Mouse (Mus musculus): ENCODE results near the gene Dlg2. TPM values are rescaled to one million over a fixed set of nuclear protein-coding genes. Genes with fewer than 3 reads are reported as not detected.

The Dlg2 gene
- polyA plus RNA-seq, 1 experiment from 2014 or later = 0.51 TPM

DNA sequence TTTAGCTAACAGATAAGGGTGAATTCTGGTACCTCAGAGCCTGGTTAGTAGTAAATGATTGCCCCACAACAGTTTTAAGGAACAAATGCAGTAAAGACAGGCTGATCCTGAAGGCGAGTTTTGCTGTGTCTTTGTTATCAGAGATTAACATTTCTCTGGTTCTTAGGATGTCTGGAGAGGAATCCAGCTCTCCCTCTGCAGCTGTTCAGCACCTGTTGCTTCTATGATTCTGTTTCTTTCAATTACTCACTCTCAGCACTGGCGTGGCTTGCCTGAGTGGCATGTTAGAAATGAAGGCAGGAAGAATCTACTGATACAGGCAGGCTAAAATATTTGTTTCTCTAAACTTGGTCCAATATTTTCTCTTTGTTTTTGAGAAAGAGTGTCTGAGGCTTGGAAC is 133.3 kb downstream of the Dlg2 start:
- H3K9me3 ChIP-seq (replicated peaks; ENCODE audit: control insufficient read depth, low read length) = no peaks in the 10 kb centered on the region
- 33% methylated on average over 2 of the region's 2 CpGs for whole genome bisulfite sequencing (ENCODE audit: insufficient replicate concordance)
- no peak overlapping the region for H3K4me2 ChIP-seq (ENCODE audit: low read depth, low read length)
- no peak for ATAC-seq (ENCODE audit: low read depth)
- no peaks in the 10 kb centered on the region for H3K36me3 ChIP-seq (ENCODE audit: control insufficient read depth, insufficient read depth)
- no peak overlapping the region for H3K4me3 ChIP-seq (ENCODE audit: low read depth, low read length)
- H3K27me3 ChIP-seq (ENCODE audit: control insufficient read depth, insufficient read depth, low read depth, low read length) = no peaks in the 10 kb centered on the region
- H3K27ac ChIP-seq (ENCODE audit: low read length) = no peak overlapping the region
- no peaks in the 10 kb centered on the region for H3K4me1 ChIP-seq (ENCODE audit: control insufficient read depth, low read depth, low read length)
- no peak overlapping the region for H3K9ac ChIP-seq (ENCODE audit: low read depth, low read length)

- Histone ChIP-seq H3K9ac (ENCODE audit: low read depth, low read length) (no peak overlapping the region), H3K27me3 (ENCODE audit: control insufficient read depth, insufficient read depth, low read depth, low read length) (no peaks in the 10 kb centered on the region), H3K9me3 (replicated peaks; ENCODE audit: control insufficient read depth, low read length) (no peaks in the 10 kb centered on the region), H3K27ac (ENCODE audit: low read length) (no peak overlapping the region), H3K4me3 (ENCODE audit: low read depth, low read length) (no peak overlapping the region), H3K4me2 (ENCODE audit: low read depth, low read length) (no peak overlapping the region), H3K36me3 (ENCODE audit: control insufficient read depth, insufficient read depth) (no peaks in the 10 kb centered on the region), H3K4me1 (ENCODE audit: control insufficient read depth, low read depth, low read length) (no peaks in the 10 kb centered on the region)
- ATAC-seq (ENCODE audit: low read depth) = no peak
- 58% methylated on average over 3 of the region's 3 CpGs for WGBS (ENCODE audit: insufficient replicate concordance)
These were observed 154.1 kb downstream of the Dlg2 start for GRCm38 (mm10) chr7:90630546-90630945.

GRCm38 (mm10) chr7:90649512-90649911 is 173.0 kb downstream of the Dlg2 start:
- WGBS (ENCODE audit: insufficient replicate concordance) = 73% methylated on average over 1 of the region's 1 CpGs
- Histone ChIP-seq H3K9ac (ENCODE audit: low read depth, low read length) (no peak overlapping the region), H3K4me2 (ENCODE audit: low read depth, low read length) (no peak overlapping the region), H3K36me3 (ENCODE audit: control insufficient read depth, insufficient read depth) (no peaks in the 10 kb centered on the region), H3K27me3 (ENCODE audit: control insufficient read depth, insufficient read depth, low read depth, low read length) (no peaks in the 10 kb centered on the region), H3K9me3 (replicated peaks; ENCODE audit: control insufficient read depth, low read length) (no peaks in the 10 kb centered on the region), H3K4me3 (ENCODE audit: low read depth, low read length) (no peak overlapping the region), H3K4me1 (ENCODE audit: control insufficient read depth, low read depth, low read length) (no peaks in the 10 kb centered on the region), H3K27ac (ENCODE audit: low read length) (no peak overlapping the region)
- ATAC-seq (ENCODE audit: low read depth) = no peak

GRCm38 (mm10) chr7:90651128-90651527 is 174.7 kb downstream of the Dlg2 start:
- Histone ChIP-seq H3K27ac (ENCODE audit: low read length) (no peak overlapping the region), H3K4me1 (ENCODE audit: control insufficient read depth, low read depth, low read length) (no peaks in the 10 kb centered on the region), H3K4me3 (ENCODE audit: low read depth, low read length) (no peak overlapping the region), H3K9ac (ENCODE audit: low read depth, low read length) (no peak overlapping the region), H3K36me3 (ENCODE audit: control insufficient read depth, insufficient read depth) (no peaks in the 10 kb centered on the region), H3K9me3 (replicated peaks; ENCODE audit: control insufficient read depth, low read length) (no peaks in the 10 kb centered on the region), H3K27me3 (ENCODE audit: control insufficient read depth, insufficient read depth, low read depth, low read length) (no peaks in the 10 kb centered on the region), H3K4me2 (ENCODE audit: low read depth, low read length) (no peak overlapping the region)
- ATAC-seq (ENCODE audit: low read depth) = no peak
- WGBS (ENCODE audit: insufficient replicate concordance) = 58% methylated on average over 6 of the region's 6 CpGs

DNA sequence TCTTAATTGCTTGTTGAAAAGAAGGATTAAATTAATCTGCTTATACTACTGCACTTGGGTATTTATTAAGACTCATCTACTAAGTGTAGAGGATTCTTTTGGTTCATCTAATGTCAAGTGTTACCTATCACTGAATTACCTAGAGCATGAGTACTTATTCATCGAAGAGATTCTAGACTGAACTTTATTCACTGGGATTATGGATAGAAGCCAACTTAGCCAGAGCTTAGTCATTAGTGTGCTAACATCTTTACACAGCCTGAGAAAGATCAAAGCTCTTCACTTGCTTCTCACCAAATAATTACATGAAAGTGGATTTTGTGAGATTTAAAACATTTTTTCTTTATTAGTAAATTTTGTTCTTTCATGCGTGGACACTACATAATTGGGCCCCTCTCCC is 175.1 kb downstream of the Dlg2 start:
- 59% methylated on average over 2 of the region's 2 CpGs for WGBS (ENCODE audit: insufficient replicate concordance)
- no peaks in the 10 kb centered on the region for H3K4me1 ChIP-seq (ENCODE audit: control insufficient read depth, low read depth, low read length)
- no peaks in the 10 kb centered on the region for H3K9me3 ChIP-seq (replicated peaks; ENCODE audit: control insufficient read depth, low read length)
- no peak for ATAC-seq (ENCODE audit: low read depth)
- no peak overlapping the region for H3K4me2 ChIP-seq (ENCODE audit: low read depth, low read length)
- no peaks in the 10 kb centered on the region for H3K36me3 ChIP-seq (ENCODE audit: control insufficient read depth, insufficient read depth)
- H3K27me3 ChIP-seq (ENCODE audit: control insufficient read depth, insufficient read depth, low read depth, low read length) = no peaks in the 10 kb centered on the region
- no peak overlapping the region for H3K27ac ChIP-seq (ENCODE audit: low read length)
- H3K4me3 ChIP-seq (ENCODE audit: low read depth, low read length) = no peak overlapping the region
- no peak overlapping the region for H3K9ac ChIP-seq (ENCODE audit: low read depth, low read length)

DNA sequence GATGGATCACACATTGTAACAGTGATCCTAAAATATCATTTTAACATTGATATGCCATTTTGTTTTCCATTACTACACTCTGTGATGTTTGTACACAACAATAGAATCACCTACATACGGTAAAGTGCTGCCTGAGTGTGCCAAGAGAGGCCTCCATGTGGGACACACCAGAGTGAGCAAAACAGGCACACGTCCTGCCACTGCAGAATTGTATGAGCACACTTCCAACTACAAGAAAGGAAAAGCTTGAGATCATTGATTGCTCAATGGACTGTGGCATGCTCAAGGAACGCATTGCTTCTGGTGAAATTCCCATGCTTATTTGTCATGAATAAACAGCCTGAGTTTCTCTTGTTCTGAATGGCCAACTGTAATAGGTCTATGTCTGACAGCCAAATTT is 182.1 kb downstream of the Dlg2 start:
- H3K36me3 ChIP-seq (ENCODE audit: control insufficient read depth, insufficient read depth) = no peaks in the 10 kb centered on the region
- WGBS (ENCODE audit: insufficient replicate concordance) = 49% methylated on average over 3 of the region's 3 CpGs
- H3K4me1 ChIP-seq (ENCODE audit: control insufficient read depth, low read depth, low read length) = no peaks in the 10 kb centered on the region
- H3K27ac ChIP-seq (ENCODE audit: low read length) = no peak overlapping the region
- H3K4me3 ChIP-seq (ENCODE audit: low read depth, low read length) = no peak overlapping the region
- no peaks in the 10 kb centered on the region for H3K27me3 ChIP-seq (ENCODE audit: control insufficient read depth, insufficient read depth, low read depth, low read length)
- no peaks in the 10 kb centered on the region for H3K9me3 ChIP-seq (replicated peaks; ENCODE audit: control insufficient read depth, low read length)
- H3K4me2 ChIP-seq (ENCODE audit: low read depth, low read length) = no peak overlapping the region
- ATAC-seq (ENCODE audit: low read depth) = no peak
- no peak overlapping the region for H3K9ac ChIP-seq (ENCODE audit: low read depth, low read length)

- no peak overlapping the region for H3K9ac ChIP-seq (ENCODE audit: low read depth, low read length)
- no peak overlapping the region for H3K4me2 ChIP-seq (ENCODE audit: low read depth, low read length)
- H3K27ac ChIP-seq (ENCODE audit: low read length) = no peak overlapping the region
These were observed 217.6 kb downstream of the Dlg2 start for GRCm38 (mm10) chr7:90694050-90694449.

GRCm38 (mm10) chr7:90696181-90696950 is 219.9 kb downstream of the Dlg2 start:
- 52% methylated on average over 7 of the region's 7 CpGs for WGBS (ENCODE audit: insufficient replicate concordance)
- Histone ChIP-seq H3K4me3 (ENCODE audit: low read depth, low read length) (no peak overlapping the region), H3K4me1 (ENCODE audit: control insufficient read depth, low read depth, low read length) (no peaks in the 10 kb centered on the region), H3K36me3 (ENCODE audit: control insufficient read depth, insufficient read depth) (no peaks in the 10 kb centered on the region), H3K9me3 (replicated peaks; ENCODE audit: control insufficient read depth, low read length) (no peaks in the 10 kb centered on the region), H3K9ac (ENCODE audit: low read depth, low read length) (no peak overlapping the region), H3K27me3 (ENCODE audit: control insufficient read depth, insufficient read depth, low read depth, low read length) (no peaks in the 10 kb centered on the region), H3K4me2 (ENCODE audit: low read depth, low read length) (no peak overlapping the region), H3K27ac (ENCODE audit: low read length) (no peak overlapping the region)
- ATAC-seq (ENCODE audit: low read depth) = no peak

More at GRCm38 (mm10) chr7:90694050-90694449, 217.6 kb downstream of the Dlg2 start:
- ATAC-seq (ENCODE audit: low read depth) = no peak
- H3K4me3 ChIP-seq (ENCODE audit: low read depth, low read length) = no peak overlapping the region
- no peaks in the 10 kb centered on the region for H3K36me3 ChIP-seq (ENCODE audit: control insufficient read depth, insufficient read depth)
- H3K4me1 ChIP-seq (ENCODE audit: control insufficient read depth, low read depth, low read length) = no peaks in the 10 kb centered on the region
- no peaks in the 10 kb centered on the region for H3K9me3 ChIP-seq (replicated peaks; ENCODE audit: control insufficient read depth, low read length)
- no peaks in the 10 kb centered on the region for H3K27me3 ChIP-seq (ENCODE audit: control insufficient read depth, insufficient read depth, low read depth, low read length)

DNA sequence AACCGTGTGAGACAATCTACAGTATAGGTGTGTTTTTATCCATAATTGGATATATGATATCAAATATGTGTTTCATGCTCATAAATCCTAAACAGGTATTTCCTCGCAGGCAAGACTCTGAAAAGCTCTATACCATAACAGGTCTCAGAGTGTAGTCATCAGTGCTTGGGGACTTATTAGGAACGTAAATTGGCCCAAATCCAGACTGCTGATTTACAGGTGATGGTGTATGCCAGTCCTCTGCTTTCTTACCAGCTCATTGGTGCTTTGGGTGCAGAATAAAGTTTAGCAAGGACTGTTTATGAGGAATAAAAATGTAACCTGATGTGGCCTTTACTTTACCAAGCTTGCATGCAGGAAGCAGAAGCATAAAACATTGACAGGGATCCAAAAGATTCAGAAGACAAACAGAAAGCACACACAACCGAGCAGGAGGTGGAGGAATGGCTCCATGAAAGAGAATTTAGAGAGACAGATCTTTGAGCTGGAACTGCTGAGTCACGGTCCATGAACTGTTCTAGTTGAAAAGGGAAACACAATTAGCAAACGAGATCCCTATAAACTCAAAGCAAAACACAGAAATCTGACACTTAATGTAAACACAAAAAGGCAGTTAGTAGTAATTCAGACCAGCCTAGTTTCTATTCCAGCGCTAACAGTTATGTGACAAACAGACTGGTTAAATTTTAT is 226.8 kb downstream of the Dlg2 start:
- Histone ChIP-seq H3K4me2 (ENCODE audit: low read depth, low read length) (no peak overlapping the region), H3K4me1 (ENCODE audit: control insufficient read depth, low read depth, low read length) (no peaks in the 10 kb centered on the region), H3K27ac (ENCODE audit: low read length) (no peak overlapping the region), H3K36me3 (ENCODE audit: control insufficient read depth, insufficient read depth) (no peaks in the 10 kb centered on the region), H3K9ac (ENCODE audit: low read depth, low read length) (no peak overlapping the region), H3K4me3 (ENCODE audit: low read depth, low read length) (no peak overlapping the region), H3K27me3 (ENCODE audit: control insufficient read depth, insufficient read depth, low read depth, low read length) (no peaks in the 10 kb centered on the region), H3K9me3 (replicated peaks; ENCODE audit: control insufficient read depth, low read length) (no peaks in the 10 kb centered on the region)
- WGBS (ENCODE audit: insufficient replicate concordance) = 47% methylated on average over 7 of the region's 7 CpGs
- ATAC-seq (ENCODE audit: low read depth) = no peak

Measured in liver, embryonic 16.5 days (tissue).